Mouse (Mus musculus): Measurements from ENCODE around the gene Nutm1. TPM values are rescaled to one million over a fixed set of nuclear protein-coding genes. Genes with fewer than 3 reads are reported as not detected.

Nutm1 gene
- polyA plus RNA-seq, 1 experiment, result not detected

Other genes with a start within 250 kb of the Nutm1 start
- not detected in 2 replicates for gene Olfr1310, start 246.6 kb downstream of the Nutm1 start, polyA plus RNA-seq (2012; rRNA removed)
- gene Olfr1311, start 234.9 kb downstream of the Nutm1 start, polyA plus RNA-seq (2012; rRNA removed), result not detected in 2 replicates
- gene Olfr1312, start 209.1 kb downstream of the Nutm1 start, polyA plus RNA-seq (2012; rRNA removed), result not detected in 2 replicates
- gene Olfr1313, start 181.4 kb downstream of the Nutm1 start, polyA plus RNA-seq (2012; rRNA removed), result not detected in 2 replicates
- gene Olfr1314, start 162.5 kb downstream of the Nutm1 start, polyA plus RNA-seq (2012; rRNA removed), result 0.08 TPM in 1 of 2 replicates, not detected in the other
- not detected in 2 replicates for gene Olfr1315-ps1, start 143.9 kb downstream of the Nutm1 start, polyA plus RNA-seq (2012; rRNA removed)
- gene Olfr1316, start 124.3 kb downstream of the Nutm1 start, polyA plus RNA-seq (2012; rRNA removed), result not detected in 2 replicates
- gene Olfr1317, start 119.0 kb downstream of the Nutm1 start, polyA plus RNA-seq (2012; rRNA removed), result not detected in 2 replicates
- gene Olfr1318, start 105.1 kb downstream of the Nutm1 start, polyA plus RNA-seq (2012; rRNA removed), result not detected in 2 replicates
- 49.2 and 51.3 TPM in 2 replicates for gene Lpcat4, start 19.8 kb downstream of the Nutm1 start, polyA plus RNA-seq (2012; rRNA removed)
- gene Nop10, start 2.6 kb upstream of the Nutm1 start, polyA plus RNA-seq (2012; rRNA removed), result 101 and 145 TPM in 2 replicates
- 80.4 and 84.2 TPM in 2 replicates for gene Slc12a6, start 6.5 kb upstream of the Nutm1 start, polyA plus RNA-seq (2012; rRNA removed)
- 0.03 and 0.06 TPM in 2 replicates for gene Gm21985, start 7.0 kb upstream of the Nutm1 start, polyA plus RNA-seq (2012; rRNA removed)
- gene Emc4, start 108.7 kb upstream of the Nutm1 start, polyA plus RNA-seq (2012; rRNA removed), result 89.9 and 92.4 TPM in 2 replicates
- 10.6 and 12.8 TPM in 2 replicates for gene Katnbl1, start 119.9 kb upstream of the Nutm1 start, polyA plus RNA-seq (2012; rRNA removed)
- 17.7 and 18.9 TPM in 2 replicates for gene Emc7, start 195.7 kb upstream of the Nutm1 start, polyA plus RNA-seq (2012; rRNA removed)
- gene Chrm5, start 221.5 kb upstream of the Nutm1 start, polyA plus RNA-seq (2012; rRNA removed), result not detected in 2 replicates
- 12.9 and 14.9 TPM in 2 replicates for gene Aven, start 233.7 kb upstream of the Nutm1 start, polyA plus RNA-seq (2012; rRNA removed)

All from urinary bladder, adult 2 months (tissue).